Mouse (Mus musculus) embryo, embryonic 10.5 days (tissue): ENCODE results near the gene Slc1a1.

Experiments
- DNase-seq: peaks from one replicate; pipeline ENCODE4 v3.0.0-alpha.2; 2015; ENCODE audit warnings: low spot score

Slc1a1 gene

GRCm38 (mm10) chr19:28916492-28916891 is 81.6 kb downstream of the Slc1a1 start:
- DNase-seq: no peak

GRCm38 (mm10) chr19:28917839-28918238 is 83.0 kb downstream of the Slc1a1 start:
- DNase-seq: no peak

- DNase-seq: no peak
These were observed 91.5 kb downstream of the Slc1a1 start for GRCm38 (mm10) chr19:28926366-28926765.

- no peak for DNase-seq
These were observed 92.5 kb downstream of the Slc1a1 start for GRCm38 (mm10) chr19:28927396-28927795.

- DNase-seq: no peak
These were observed 94.2 kb downstream of the Slc1a1 start for GRCm38 (mm10) chr19:28929034-28929433.

GRCm38 (mm10) chr19:28934897-28935296 is 100.0 kb downstream of the Slc1a1 start:
- no peak for DNase-seq

- peak; percentile 15 for DNase-seq
These were observed 105.5 kb downstream of the Slc1a1 start for GRCm38 (mm10) chr19:28940135-28940874.

GRCm38 (mm10) chr19:28941271-28941670 is 106.4 kb downstream of the Slc1a1 start:
- no peak for DNase-seq

- no peak for DNase-seq
These were observed 111.9 kb downstream of the Slc1a1 start for GRCm38 (mm10) chr19:28946782-28947181.

- no peak for DNase-seq
These were observed 112.5 kb downstream of the Slc1a1 start for GRCm38 (mm10) chr19:28947311-28947710.

- DNase-seq: no peak
These were observed 116.4 kb downstream of the Slc1a1 start for GRCm38 (mm10) chr19:28951251-28951650.

- no peak for DNase-seq
These were observed 128.3 kb downstream of the Slc1a1 start for GRCm38 (mm10) chr19:28963113-28963512.

GRCm38 (mm10) chr19:28963513-28963841 is 128.6 kb downstream of the Slc1a1 start:
- no peak for DNase-seq
